Mouse (Mus musculus) heart, postnatal 0 days (tissue): ENCODE data around the gene Dcaf8. TPM values are rescaled to one million over a fixed set of nuclear protein-coding genes. Genes with fewer than 3 reads are reported as not detected.

Experiments
- ATAC-seq: fragments of 200-750 bp; cut with Nextera tagmentation; 2 replicates; pipeline ENCODE4 v1.8.0; 2017; ENCODE audit warnings: low read depth, moderate number of reproducible peaks, moderate library complexity; ENCODE audit not compliant: insufficient read depth
- DNase-seq: peaks from one replicate; pipeline ENCODE4 v3.0.0-alpha.2; 2016; ENCODE audit warnings: low spot score
- H3K27ac ChIP-seq: fragments of 300-500 bp; sonication (generic); 2 replicates; pipeline ENCODE4 v1.5.1; 2014; ENCODE audit warnings: low read depth, mild to moderate bottlenecking
- H3K27me3 ChIP-seq: fragments of 300-500 bp; sonication (generic); 2 replicates; pipeline ENCODE4 v1.6.1; 2014; ENCODE audit warnings: low read length, mixed read lengths; ENCODE audit not compliant: control insufficient read depth, insufficient read depth
- H3K36me3 ChIP-seq: fragments of 300-500 bp; sonication (generic); replicated peaks from 2 replicates; pipeline ENCODE4 v1.6.1; 2014; ENCODE audit warnings: low read length, mixed read lengths; ENCODE audit not compliant: control insufficient read depth, insufficient read depth
- H3K4me1 ChIP-seq: fragments of 300-500 bp; sonication (generic); 2 replicates; pipeline ENCODE4 v1.6.1; 2014; ENCODE audit warnings: antibody characterized with exemption; ENCODE audit not compliant: control insufficient read depth, insufficient read depth
- H3K4me2 ChIP-seq: fragments of 300-500 bp; sonication (generic); 2 replicates; pipeline ENCODE4 v1.6.1; 2014; ENCODE audit warnings: low read depth, mild to moderate bottlenecking, low read length, moderate library complexity
- H3K4me3 ChIP-seq: fragments of 300-500 bp; sonication (generic); 2 replicates; pipeline ENCODE4 v1.5.1; 2014; ENCODE audit warnings: low read depth, low read length
- H3K9ac ChIP-seq: fragments of 300-500 bp; sonication (generic); replicated peaks from 2 replicates; pipeline ENCODE4 v1.6.1; 2014; ENCODE audit warnings: low read depth, low read length, mixed read lengths
- H3K9me3 ChIP-seq: fragments of 300-500 bp; sonication (generic); replicated peaks from 2 replicates; pipeline ENCODE4 v1.6.1; 2016; ENCODE audit warnings: low read length; ENCODE audit not compliant: control insufficient read depth
- CTCF ChIP-seq: IDR thresholded peaks from 2 replicates; pipeline ENCODE4 v1.5.1; 2016; ENCODE audit warnings: antibody characterized with exemption, control low read depth, low read depth
- EP300 ChIP-seq: IDR thresholded peaks from 2 replicates; pipeline ENCODE4 v1.6.1; 2016; ENCODE audit warnings: antibody characterized with exemption, low read depth
- WGBS: fragments of 180-500 bp; shearing (Covaris S2); extraction: QIAGEN DNeasy Blood & Tissue Kit; methylation state at CpG from one replicate; pipeline ENCODE4 v1.1.7; 2014; 5-methylcytosine and 5-hydroxymethylcytosine counted together
- polyA plus RNA-seq: library from polyadenylated mRNA; unstranded; fragments of >200 nt; fragmentation: Nextera tagmentation; extraction: Ambion mirVana; gene quantifications from 2 replicates; pipeline ENCODE4 v1.2.1, GENCODE M21; 2015
- total RNA-seq: library from RNA; depleted of rRNA; stranded (reverse); fragments of >200 nt; gene quantifications from 2 replicates; pipeline ENCODE4 v1.2.3, GENCODE M21; 2014; ENCODE audit warnings: low replicate concordance

The Dcaf8 gene
- total and polyA plus RNA-seq, 2 experiments from 2014 or later, result 116 to 129 TPM

GRCm38 (mm10) chr1:172192217-172192616 lies 44.3 kb downstream of the Dcaf8 start:
- no peak for TF ChIP-seq CTCF
- TF ChIP-seq EP300, result no peak
- ATAC-seq (no peak), DNase-seq (no peak)
- Histone ChIP-seq H3K4me1 (no peaks in the 10 kb centered on the region), H3K36me3 (peaks cover 87% of the 10 kb centered on the region), H3K27me3 (no peaks in the 10 kb centered on the region), H3K4me2 (no peak overlapping the region), H3K27ac (no peak overlapping the region), H3K4me3 (no peak overlapping the region), H3K9ac (no peak overlapping the region), H3K9me3 (no peaks in the 10 kb centered on the region)
- WGBS, result 86% methylated on average over 3 of the region's 3 CpGs

- no peak for ATAC-seq
- H3K9me3 ChIP-seq, result no peaks in the 10 kb centered on the region
- no peak overlapping the region for H3K4me2 ChIP-seq
- peaks cover 86% of the 10 kb centered on the region for H3K36me3 ChIP-seq
- H3K27ac ChIP-seq, result no peak overlapping the region
- no peaks in the 10 kb centered on the region for H3K4me1 ChIP-seq
- no peak overlapping the region for H3K9ac ChIP-seq
- DNase-seq, result no peak
- no peak for TF ChIP-seq EP300
- TF ChIP-seq CTCF, result no peak
- H3K27me3 ChIP-seq, result no peaks in the 10 kb centered on the region
- no peak overlapping the region for H3K4me3 ChIP-seq
- WGBS, result 67% methylated on average over 8 of the region's 8 CpGs
Observed at GRCm38 (mm10) chr1:172194435-172194834, 46.6 kb downstream of the Dcaf8 start.

GRCm38 (mm10) chr1:172197146-172197545 lies 49.3 kb downstream of the Dcaf8 start:
- H3K27me3 ChIP-seq, result no peaks in the 10 kb centered on the region
- 78% methylated on average over 3 of the region's 3 CpGs for WGBS
- ATAC-seq (no peak), DNase-seq (no peak)
- H3K27ac ChIP-seq, result no peak overlapping the region
- H3K4me1 ChIP-seq, result peaks cover 14% of the 10 kb centered on the region
- H3K4me2 ChIP-seq, result no peak overlapping the region
- no peak for TF ChIP-seq EP300
- TF ChIP-seq CTCF, result no peak
- H3K4me3 ChIP-seq, result no peak overlapping the region
- H3K36me3 ChIP-seq, result peaks cover 77% of the 10 kb centered on the region
- H3K9me3 ChIP-seq, result no peaks in the 10 kb centered on the region
- no peak overlapping the region for H3K9ac ChIP-seq

GRCm38 (mm10) chr1:172197851-172198250 lies 50.0 kb downstream of the Dcaf8 start:
- Histone ChIP-seq H3K4me2 (no peak overlapping the region), H3K27ac (no peak overlapping the region), H3K27me3 (no peaks in the 10 kb centered on the region), H3K36me3 (peaks cover 72% of the 10 kb centered on the region), H3K4me1 (peaks cover 21% of the 10 kb centered on the region), H3K9ac (no peak overlapping the region), H3K9me3 (no peaks in the 10 kb centered on the region), H3K4me3 (no peak overlapping the region)
- DNase-seq (no peak), ATAC-seq (no peak)
- WGBS, result 62% methylated on average over 5 of the region's 5 CpGs
- TF ChIP-seq CTCF, result no peak
- no peak for TF ChIP-seq EP300

GRCm38 (mm10) chr1:172198316-172198715 lies 50.4 kb downstream of the Dcaf8 start:
- H3K27ac ChIP-seq, result no peak overlapping the region
- ATAC-seq (no peak), DNase-seq (no peak)
- no peak for TF ChIP-seq EP300
- no peak for TF ChIP-seq CTCF
- H3K4me2 ChIP-seq, result no peak overlapping the region
- H3K4me3 ChIP-seq, result no peak overlapping the region
- peaks cover 26% of the 10 kb centered on the region for H3K4me1 ChIP-seq
- H3K9ac ChIP-seq, result no peak overlapping the region
- peaks cover 77% of the 10 kb centered on the region for H3K36me3 ChIP-seq
- 84% methylated on average over 8 of the region's 8 CpGs for WGBS
- no peaks in the 10 kb centered on the region for H3K9me3 ChIP-seq
- no peaks in the 10 kb centered on the region for H3K27me3 ChIP-seq

- TF ChIP-seq EP300 (no peak), CTCF (no peak)
- Histone ChIP-seq H3K36me3 (peaks cover 71% of the 10 kb centered on the region), H3K9me3 (no peaks in the 10 kb centered on the region), H3K27me3 (no peaks in the 10 kb centered on the region), H3K4me3 (no peak overlapping the region), H3K27ac (no peak overlapping the region), H3K4me2 (no peak overlapping the region), H3K9ac (no peak overlapping the region), H3K4me1 (peaks cover 32% of the 10 kb centered on the region)
- WGBS, result 76% methylated on average over 4 of the region's 4 CpGs
- no peak for DNase-seq
- no peak for ATAC-seq
Observed at GRCm38 (mm10) chr1:172198996-172199395, 51.1 kb downstream of the Dcaf8 start.
